Mouse (Mus musculus) megakaryocyte, adult 5-6 weeks (primary cell): ENCODE data around the gene 5430403G16Rik. TPM values are rescaled to one million over a fixed set of nuclear protein-coding genes. Genes with fewer than 3 reads are reported as not detected.
"Not testable (repeated sequence)": the region's sequence is repeated elsewhere in the genome, so short reads cannot be mapped to it uniquely, and the experiment has no call there.

Experiments
- ATAC-seq: 2 replicates; pipeline ENCODE4 v1.8.0; 2016; ENCODE audit warnings: mild to moderate bottlenecking, inconsistent platforms; ENCODE audit not compliant: poor library complexity, severe bottlenecking
- total RNA-seq, 2 experiments: library from RNA; stranded (forward) in 1 of 2; stranded (reverse) in 1 of 2; fragments of 153-499, 151-499 nt in 1 of 2; fragments of 221-1000, 200-1000 nt in 1 of 2; gene quantifications; 2 replicates each; pipeline versions ENCODE4 v1.2.3 to v1.2.4; 2015 to 2017

Gene 5430403G16Rik
- total RNA-seq (2015) (1.9 and 2.2 TPM in 2 replicates), total RNA-seq (2017) (0.88 and 0.94 TPM in 2 replicates)

DNA sequence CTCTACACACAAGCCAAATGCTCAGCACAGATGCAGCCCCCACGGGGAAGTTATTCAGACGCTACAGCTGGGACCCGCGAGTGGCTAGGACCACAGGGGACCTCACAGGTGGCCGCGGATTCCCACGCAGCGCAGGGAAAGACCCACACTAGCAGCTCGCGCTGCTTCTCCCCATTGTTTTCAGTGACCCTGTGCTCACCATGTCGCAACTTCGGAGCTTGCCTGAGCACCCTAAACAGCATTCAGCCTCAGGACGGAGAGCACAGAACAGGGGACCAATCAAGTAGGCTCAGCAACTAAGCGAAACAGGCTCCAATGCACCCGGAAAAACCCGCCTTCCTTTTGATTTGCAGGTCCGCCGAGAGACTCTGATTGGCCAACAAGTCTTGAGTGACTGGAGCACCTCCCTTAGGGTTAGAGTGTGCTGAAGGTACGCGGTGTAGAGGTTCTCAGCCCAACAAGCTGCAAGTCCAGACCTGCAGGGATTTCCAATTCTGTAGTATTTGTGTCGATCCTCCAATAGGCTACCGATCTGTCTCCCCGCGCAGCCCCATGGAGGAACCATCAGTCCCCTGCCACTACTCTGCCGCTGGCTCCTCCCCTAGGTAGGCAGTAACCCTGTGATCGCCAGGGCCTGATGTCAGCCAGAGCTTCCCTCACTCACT is at the start of gene 5430403G16Rik:
Gene 5430403G16Rik (minus strand): TSS at position 505 of the 665 bp plus-strand sequence.
- peak; percentile 97 for ATAC-seq

DNA sequence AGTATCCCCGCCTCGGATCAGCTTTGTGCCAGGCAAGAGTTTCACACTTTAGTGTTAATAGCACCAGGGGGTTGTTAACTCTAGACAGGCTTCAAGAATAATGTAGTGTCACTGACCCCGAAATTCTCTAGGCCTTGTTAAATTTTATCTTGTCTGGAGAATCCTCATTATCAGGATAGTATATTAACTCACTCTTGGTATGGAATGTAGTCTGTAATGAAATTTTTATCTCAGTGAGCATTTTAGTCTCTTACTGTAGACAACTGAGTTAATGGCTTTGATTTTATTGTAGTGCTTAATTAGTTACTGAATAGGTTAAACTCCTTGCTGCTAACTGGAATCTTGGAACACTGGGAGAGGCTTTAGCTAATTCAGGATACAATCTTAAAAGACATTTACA is 26.5 kb upstream of the 5430403G16Rik start:
- not testable (repeated sequence) for ATAC-seq

DNA sequence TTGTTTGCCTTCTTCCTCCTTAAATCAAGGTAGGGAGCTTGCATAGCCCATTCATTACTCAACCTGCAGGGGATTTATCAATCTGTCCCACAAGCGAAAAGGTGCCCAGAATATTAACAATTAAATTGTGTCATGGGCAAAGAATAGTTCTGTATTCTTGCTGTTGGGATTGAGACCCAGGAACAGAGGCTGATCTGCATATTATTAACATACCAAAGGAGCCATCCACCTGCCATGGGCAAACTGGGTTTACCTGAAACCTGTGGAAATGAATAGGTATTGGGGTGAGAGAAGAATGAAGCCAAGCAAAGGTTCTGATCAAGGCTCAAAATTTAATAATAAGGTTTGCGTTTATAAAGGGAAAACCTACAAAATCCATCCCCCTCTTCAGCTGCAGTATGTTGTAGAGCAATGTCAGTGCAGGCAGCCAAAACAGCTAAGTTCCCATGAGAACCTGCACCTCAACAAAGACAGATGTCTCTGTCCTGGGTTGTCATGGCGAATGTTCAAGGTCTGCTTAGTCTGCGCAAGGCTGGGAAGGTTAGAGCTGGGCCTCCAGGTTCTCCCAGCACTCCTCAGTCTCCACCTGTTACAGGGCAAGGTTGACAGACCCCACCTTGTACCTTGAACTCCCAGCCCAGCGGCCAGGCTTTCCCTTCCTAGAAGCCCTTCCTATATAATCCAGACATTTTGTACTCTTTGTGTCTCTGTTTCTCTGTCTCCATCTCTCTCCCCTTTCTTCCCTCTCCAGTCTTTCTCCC is 544 bp upstream of the 5430403G16Rik start:
- ATAC-seq = not testable (repeated sequence)

DNA sequence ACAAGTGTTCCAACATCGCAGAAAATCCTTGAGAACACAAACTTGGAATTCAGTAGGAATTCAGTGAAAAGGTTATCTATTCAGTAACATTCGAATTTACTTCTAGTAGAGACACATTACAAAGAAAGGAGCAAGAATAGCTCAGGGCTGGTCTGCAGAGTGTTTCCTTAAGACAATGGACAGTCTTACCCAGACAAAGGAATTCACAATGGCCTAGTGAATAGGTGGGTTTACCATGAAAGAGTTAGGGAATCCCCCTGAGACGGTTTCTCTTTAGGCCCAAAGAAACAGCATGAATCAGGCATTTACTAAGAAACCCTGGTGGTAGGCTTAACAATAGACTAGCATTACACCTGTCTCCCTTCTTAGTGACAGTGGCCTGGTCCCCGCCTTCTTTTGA is 7.9 kb downstream of the 5430403G16Rik start:
- ATAC-seq = no peak

Other genes starting within 250 kb of the 5430403G16Rik start
- gene Crlf2, start 132.0 kb downstream of the 5430403G16Rik start, total RNA-seq (2015) = 25.0 and 32.9 TPM in 2 replicates
- gene Crlf2, start 132.0 kb downstream of the 5430403G16Rik start, total RNA-seq (2017) = 38.0 and 39.9 TPM in 2 replicates
- gene 4930522L14Rik, start 60.8 kb upstream of the 5430403G16Rik start, total RNA-seq (2015) = 14.4 and 15.5 TPM in 2 replicates
- gene 4930522L14Rik, start 60.8 kb upstream of the 5430403G16Rik start, total RNA-seq (2017) = 14.9 and 19.5 TPM in 2 replicates
- gene Gm15446, start 232.4 kb upstream of the 5430403G16Rik start, total RNA-seq (2015) = 7.4 and 15.5 TPM in 2 replicates
- 28.0 and 31.8 TPM in 2 replicates for gene Gm15446, start 232.4 kb upstream of the 5430403G16Rik start, total RNA-seq (2017)